1 mouse cellular context compared by ENCODE assay signal in the genomic region with DNA sequence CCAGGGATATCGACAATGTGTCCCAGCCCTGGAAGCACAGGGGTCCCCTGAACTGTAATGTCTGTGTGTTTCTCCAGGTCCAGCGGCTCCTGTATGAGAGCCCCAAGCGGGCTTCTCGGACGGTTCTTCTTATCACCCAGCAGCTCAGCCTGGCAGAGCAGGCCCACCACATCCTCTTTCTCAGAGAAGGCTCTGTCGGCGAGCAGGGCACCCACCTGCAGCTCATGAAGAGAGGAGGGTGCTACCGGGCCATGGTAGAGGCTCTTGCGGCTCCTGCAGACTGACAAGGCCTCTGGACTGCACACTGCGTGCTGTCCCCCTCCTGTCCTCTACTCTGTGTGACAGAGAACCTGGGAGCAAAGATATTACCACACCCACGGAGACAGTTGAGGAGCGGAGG.
TF ChIP-seq lines count a peak whose summit lies in the region.

No protein-coding gene starts in this region.

TF ChIP-seq in CH12.LX, 34 proteins besides CTCF, POLR2A, EP300 and RAD21:
- TF ChIP-seq TCF12 (IDR thresholded peaks at IDR 0.05; ENCODE audit: low read depth, low read length) (no peak), SIN3A (IDR thresholded peaks at IDR 0.05; ENCODE audit: low read length) (0 out of 2 replicates have a peak, but pooled peaks have one; percentile 50), USF1 (IDR thresholded peaks at IDR 0.05; ENCODE audit: low read depth, low read length) (no peak), ELF1 (IDR thresholded peaks at IDR 0.05; ENCODE audit: low read depth, low read length) (no peak), CHD1 (IDR thresholded peaks at IDR 0.05; ENCODE audit: low read depth, low read length) (no peak), MXI1 (IDR thresholded peaks at IDR 0.05; ENCODE audit: low read depth, low read length) (peak; percentile 24; the same call in 1 of the 2 replicates), ZMIZ1 (IDR thresholded peaks at IDR 0.05; ENCODE audit: low read depth, low read length) (no peak; the same call in 1 of the 2 replicates)
TF ChIP-seq in CH12.LX: peak in this region for 2.
